Mouse (Mus musculus): ENCODE results near the gene Gstk1.

Gstk1 gene

DNA sequence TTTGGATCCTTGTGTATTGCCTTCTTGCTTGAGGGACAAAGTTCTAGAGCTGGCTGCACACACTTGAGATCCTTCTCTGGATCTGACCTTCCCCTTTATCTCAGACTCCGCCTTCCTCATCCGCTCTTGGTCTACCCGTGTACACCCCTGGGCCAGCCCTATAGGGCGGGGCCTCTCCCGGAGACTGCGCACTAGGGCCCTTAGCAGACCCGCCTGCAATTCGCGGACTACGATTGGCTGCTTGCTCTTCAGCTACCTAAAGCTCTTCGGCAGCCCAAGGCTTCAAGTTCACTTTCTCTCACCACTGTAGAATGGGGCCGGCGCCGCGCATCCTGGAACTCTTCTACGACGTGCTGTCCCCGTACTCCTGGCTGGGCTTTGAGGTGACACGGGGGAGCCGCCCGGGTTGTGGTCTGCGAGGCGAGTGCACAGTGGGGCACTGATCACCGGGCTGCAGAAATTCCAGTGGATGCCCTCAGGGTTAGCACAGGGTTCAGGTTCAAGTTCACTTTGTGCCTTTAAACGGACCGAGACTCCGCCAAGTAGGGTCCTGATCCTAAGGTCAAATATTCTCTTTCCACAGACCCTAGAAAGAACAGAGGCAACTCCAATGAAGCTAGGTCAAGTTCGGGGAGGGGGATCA lies at the start of gene Gstk1:
Gene Gstk1, plus strand, starts transcription at position 225 of the 643 bp plus-strand sequence.
- DNase-seq (ENCODE audit: low spot score): peak; percentile 68

DNA sequence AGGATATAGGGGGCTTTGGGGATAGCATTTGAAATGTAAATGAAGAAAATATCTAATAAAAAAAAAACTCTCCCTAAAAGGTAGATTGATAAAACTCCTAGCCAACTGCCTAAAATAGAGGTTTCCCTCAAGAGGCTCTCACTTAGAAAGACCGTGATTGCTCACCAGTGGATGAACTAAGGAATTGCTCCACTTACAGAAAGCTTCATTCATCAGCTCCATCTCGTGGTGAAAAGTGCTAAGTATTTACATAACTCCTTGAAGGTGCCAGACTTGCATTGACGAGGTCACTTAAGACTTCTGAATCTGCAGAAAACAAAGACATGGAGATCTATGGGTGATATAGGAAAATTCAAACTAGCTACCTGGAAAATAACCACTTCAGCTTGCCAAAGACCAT lies 48.0 kb upstream of the Gstk1 start:
- DNase-seq (ENCODE audit: low spot score): peak; percentile 54

DNA sequence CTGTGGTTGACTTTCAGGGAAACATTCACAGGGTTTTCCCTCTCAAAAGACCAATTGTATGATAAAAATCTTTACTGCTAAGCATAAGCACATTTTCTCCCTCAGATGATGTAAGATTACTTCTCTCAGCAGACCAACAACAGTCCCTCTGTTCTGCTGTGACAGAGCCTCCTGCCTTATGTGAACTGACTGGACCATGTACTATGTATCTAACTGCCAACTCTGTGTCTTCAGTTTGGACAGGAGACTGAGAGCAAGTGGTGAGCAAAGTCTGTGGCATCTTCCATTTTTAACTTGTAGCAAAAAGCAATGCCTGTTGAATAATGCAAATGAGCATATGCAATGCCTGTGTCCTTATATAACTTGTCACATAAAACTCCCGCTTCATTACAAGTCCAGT lies 46.2 kb upstream of the Gstk1 start:
- DNase-seq (ENCODE audit: low spot score): no peak

DNA sequence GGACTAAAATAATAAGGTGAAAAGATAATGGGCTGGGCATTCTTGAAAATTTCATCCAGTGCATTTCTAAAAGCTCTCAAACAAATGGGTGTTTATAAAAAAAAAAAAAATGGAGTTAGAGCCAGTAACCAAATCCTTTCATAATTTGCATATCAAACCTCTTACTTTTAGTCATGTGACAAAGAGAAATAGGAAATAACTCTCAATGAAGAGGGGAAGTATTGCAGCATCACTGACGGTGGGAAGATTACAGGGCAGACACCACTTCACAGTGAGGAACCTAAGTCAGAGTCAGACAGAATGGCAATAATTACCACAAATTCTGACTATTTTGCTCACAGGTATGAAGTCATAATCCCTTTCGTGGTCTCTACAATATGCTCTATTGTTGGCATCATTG lies 30.7 kb upstream of the Gstk1 start, which contains the start of gene Tas2r144:
Gene Tas2r144, plus strand, starts transcription at position 301 of the 400 bp plus-strand sequence.
- DNase-seq (ENCODE audit: low spot score): no peak

DNA sequence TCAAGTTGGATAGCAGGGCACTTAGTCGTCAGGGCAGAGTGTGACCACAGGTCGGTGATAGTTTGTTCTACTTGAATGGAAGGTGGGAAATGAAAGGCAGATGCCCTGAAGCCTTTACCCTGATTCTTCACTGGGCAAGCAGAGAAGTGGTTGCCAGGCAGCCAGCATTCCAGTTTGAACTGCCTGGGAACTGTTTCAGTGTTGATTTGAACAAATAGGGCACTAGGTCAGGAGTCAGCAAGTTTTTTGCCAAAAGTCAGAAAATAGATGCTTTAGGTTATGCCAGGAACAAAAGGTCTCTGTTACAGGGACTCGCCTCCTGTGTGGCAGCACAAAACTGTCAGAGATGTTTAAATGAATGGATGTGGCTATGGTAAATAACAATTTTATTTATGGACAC lies 23.4 kb upstream of the Gstk1 start:
- DNase-seq (ENCODE audit: low spot score): no peak

DNA sequence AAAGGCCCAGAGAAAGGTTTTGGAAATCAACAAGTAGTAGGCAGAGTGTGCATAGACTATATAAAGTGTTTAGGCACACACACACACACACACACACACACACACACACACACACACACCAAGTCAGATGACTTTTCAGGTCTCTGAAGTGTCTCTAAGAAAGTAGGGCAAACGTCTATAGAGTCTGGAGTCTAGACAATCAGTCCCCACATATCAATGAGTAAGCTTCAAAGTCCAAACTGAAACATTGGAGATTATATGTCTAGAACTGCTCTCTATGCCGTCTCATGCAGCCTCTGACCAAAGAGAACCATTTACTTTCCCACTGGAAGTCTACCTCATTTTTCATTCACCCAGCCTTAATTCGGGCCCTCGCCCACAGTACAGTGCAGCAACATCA lies 20.7 kb upstream of the Gstk1 start:
- DNase-seq (ENCODE audit: low spot score): no peak

DNA sequence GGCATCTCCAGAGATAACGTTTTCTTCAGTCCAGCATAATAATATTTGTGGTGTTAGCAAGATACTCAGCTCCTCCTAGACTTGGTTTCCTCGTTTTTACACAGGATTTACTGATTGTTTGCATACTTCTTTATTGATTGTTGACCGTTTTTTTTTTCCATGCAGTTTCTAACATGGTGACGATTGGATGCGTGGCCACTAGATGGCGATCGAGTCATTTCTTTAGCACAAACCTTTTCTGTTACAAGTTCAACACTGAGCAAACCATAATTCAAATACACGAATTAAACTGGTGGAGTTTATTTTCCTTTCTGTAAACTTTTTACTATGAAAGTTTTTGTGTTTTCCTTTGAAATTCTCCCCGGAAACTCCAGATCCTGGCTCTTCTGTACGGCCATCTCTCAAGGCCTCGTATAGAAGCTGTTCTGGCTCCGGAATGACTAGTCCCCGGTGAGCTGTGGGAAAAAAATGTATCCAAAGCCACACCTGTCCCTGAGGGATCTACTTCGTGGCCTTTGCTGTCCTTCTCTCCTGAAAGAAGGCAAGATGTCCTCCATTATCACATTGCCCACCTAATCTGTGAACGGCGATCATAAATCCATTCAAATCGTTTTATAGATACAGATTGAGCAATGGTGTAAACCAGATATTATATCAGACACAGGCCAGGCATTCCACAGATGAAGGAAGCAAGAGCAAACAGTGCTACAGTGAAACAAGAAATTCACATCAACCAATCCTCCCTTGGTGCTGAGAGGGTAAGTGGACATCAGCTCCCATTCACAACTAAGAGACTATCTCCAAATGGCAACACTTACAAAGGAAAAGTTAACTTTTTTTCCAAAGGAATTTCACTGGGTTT lies 18.3 kb upstream of the Gstk1 start:
- peak; percentile 73 for DNase-seq (ENCODE audit: low spot score)

DNA sequence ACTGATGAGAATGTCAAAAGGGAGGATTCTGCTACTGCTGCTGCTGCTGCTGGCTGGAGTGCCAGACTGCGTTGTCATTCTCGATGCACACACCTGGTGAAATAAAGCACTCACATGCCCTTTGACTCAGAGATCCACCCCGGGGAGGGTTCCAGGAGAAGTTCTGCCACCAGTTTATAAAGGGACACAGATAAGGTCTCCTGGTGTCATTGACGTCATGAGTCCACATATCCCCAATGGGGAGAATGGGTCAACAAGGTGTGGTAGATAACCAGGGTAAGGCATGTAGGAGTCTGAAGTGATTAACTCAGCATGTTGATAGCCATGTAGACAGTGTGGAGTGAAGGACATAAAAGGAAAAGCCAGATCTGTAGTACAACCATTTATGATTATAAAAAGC lies 16.1 kb upstream of the Gstk1 start:
- no peak for DNase-seq (ENCODE audit: low spot score)

DNA sequence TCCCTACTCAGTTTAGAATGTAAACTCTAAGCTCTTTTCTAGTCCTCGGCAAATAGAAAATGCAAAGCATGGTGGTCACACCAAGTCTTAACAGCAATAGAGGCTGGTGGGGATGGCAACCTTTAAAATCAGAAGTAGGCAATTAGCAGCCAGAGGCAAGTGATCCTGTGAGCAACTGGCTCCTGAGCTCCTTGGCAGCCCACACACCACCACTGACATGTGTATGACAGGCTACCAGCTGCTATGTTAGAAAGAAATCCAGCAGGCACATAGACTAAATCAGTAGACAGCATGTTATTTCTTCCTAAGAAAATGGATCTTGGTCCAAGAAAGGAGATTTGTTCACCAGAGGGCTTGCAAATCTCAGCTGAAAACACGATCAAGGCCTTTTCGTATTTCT lies 14.5 kb upstream of the Gstk1 start:
- peak; percentile 21 for DNase-seq (ENCODE audit: low spot score)

DNA sequence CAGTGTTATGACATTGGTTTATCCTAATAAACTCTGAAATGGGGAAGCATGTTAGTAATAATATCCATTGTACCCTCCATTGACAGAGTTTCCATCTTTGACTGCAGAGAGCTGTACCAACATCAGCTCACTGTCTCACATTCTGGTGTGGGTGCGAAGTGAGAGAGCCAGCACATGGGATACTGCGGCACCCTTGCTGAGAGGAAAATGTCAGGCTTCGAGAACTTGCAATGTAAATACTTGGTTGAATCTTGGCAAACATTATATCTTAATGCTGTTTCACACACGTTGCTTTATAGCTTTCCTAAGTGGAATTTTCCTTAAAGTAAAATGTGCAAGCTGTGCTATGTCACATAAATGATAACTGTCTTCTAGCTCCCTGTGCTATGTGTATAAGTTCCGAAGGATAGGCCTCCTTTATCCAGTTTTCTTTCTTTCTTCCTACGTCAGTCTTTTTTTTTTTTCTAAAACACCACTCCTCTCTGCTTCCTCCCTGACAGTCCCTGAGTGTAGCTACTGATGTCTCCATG lies 8.4 kb upstream of the Gstk1 start:
- no peak for DNase-seq (ENCODE audit: low spot score)

DNA sequence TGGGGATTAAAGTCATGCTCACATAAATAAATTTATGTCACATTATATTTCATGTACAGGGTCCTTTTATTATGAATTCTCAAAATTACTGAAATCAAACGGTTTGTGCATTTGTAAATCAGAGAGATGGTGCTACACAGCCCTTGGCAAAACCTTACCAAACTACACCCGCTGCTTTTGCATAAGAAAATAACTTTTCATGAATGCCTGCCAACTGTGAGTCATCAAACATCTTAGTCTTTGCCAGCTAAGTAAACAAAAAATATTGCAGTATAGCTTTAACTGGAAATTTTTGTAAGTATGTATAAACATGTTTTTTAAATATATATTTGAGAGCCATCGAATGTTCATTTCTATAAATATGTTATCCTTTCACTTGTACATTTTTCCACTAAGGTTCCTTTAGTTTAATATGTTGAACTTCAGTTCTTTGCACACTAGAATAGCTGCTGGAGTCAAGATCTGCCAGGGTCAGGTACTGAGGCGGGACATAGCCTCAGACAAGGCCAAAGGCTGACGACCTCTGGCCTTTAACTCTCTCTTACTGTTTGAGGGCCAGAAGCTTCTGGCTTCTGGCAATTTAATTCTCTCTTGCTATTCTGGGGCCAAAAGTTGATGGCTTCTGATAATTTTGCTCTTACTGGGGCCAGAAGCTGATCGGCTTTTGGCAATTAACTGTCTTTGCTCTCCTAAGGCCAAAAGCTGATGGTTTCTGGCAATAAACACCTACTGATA lies 4.3 kb upstream of the Gstk1 start:
- DNase-seq (ENCODE audit: low spot score): no peak

DNA sequence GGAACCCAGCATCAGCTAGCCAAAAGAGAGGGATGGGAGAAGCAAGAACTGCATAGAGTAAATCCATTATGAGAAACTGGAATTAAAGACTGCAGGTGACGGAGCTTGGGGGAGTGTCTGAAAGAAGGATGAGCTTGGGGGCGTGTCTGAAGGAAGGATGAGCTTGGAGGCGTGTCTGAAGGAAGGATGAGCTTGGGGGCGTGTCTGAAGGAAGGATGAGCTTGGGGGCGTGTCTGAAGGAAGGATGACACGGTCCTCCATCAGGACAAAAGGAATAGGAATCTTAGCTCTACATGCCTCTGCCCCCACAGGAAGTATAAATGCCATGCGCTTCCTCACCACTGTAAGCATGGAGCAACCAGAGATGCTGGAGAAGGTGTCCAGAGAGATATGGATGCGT lies 1.4 kb downstream of the Gstk1 start:
- no peak for DNase-seq (ENCODE audit: low spot score)

DNA sequence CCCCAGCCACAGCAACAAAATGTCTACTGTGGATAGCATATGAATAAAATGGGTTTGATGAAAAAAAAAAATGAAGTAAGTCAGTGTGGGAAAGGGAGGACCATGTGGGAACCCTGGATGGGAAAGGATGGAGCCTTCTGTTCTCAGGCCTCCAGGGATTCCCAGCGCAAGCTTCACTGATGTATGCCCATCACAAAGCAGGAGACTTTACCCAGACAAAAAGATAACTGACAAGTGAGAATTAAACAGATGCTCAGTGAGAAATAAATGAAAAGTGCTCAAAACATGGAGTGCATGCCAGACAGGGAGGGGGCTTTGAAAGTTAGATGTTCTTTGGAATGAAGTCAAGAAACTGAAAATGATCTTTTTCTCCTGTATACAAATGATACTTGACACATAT lies 2.2 kb downstream of the Gstk1 start:
- DNase-seq (ENCODE audit: low spot score): no peak

DNA sequence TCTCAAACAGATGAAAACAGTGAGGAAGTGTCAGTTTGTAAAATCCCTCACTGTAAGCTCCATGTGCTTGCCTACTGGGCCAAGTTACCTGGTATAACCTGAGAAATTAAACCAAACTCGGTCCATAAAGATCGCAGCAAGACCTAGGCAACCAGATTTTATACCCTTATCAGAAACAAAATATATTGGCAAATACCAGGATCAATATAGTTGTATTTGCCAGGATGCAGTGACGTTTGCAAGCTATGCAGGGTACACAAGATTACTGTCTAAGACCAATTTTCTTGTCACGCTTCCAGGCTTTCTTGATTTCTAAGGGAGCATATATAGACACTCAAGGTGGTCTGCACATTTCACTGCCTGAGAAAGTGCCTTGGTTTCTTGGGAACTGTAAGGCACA lies 6.1 kb downstream of the Gstk1 start:
- no peak for DNase-seq (ENCODE audit: low spot score)

DNA sequence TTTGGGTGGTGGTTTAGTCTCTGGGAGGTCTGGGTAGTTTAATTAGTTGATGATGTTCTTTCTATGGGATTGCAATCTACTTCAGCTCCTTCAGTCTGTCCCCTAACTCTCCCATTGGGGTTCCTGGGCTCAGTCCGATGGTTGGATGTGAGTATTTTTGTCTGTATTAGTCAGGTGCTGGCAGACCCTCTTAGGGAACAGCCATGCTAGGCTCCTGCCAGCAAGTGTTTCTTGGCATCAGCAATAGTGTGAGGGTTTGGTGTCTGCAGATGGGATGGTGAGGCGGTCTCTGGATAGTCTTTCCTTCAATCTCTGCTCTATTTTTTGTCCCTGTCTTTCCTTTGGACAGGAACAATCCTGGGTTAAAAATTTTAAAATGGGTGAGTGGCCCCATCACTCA lies 7.4 kb downstream of the Gstk1 start:
- no peak for DNase-seq (ENCODE audit: low spot score)

DNA sequence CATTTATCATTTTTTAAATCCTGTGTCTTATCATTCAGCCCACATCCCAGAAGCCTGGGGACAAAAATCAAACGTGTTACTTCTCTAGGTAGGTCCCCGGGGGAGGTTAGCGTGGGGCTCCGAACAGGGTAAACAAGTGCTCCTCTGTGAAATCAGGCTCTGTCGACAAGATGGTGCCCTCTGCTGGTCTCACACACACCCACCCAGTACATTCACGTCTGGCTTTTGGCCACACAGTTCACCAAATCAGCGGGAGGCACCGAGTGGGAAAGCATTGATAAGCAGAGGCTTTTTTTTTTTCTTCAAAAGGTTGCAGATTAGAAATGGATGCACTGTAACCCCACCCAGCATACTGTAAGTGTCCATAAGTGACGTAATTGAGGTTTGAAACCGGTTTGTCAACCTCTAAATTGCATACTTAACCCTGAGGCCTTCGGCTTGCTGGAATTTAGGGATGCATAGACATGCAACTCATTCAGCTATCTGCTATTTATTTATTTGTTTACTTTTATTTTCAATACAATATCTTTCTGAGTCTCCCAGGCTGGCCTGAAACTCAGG lies 11.6 kb downstream of the Gstk1 start:
- DNase-seq (ENCODE audit: low spot score): peak; percentile 67

DNA sequence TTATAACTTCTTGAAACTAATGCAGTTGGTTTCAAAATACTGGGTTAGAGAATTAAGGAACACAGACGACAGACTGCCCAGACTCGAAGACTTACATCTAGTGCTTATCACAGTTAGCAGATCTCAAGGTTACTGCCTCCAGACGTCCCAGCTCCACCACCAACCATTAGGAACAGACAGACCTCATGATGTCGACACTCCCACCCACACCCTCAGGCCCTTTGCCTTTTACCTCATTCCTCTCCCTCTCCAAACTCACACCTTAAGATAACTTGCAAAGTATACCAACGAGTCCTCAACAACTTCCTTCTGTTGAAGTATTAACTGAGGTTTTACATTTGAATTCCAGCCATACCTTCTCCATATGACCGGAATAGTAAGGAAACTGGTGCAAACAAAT lies 14.7 kb downstream of the Gstk1 start:
- DNase-seq (ENCODE audit: low spot score): no peak

DNA sequence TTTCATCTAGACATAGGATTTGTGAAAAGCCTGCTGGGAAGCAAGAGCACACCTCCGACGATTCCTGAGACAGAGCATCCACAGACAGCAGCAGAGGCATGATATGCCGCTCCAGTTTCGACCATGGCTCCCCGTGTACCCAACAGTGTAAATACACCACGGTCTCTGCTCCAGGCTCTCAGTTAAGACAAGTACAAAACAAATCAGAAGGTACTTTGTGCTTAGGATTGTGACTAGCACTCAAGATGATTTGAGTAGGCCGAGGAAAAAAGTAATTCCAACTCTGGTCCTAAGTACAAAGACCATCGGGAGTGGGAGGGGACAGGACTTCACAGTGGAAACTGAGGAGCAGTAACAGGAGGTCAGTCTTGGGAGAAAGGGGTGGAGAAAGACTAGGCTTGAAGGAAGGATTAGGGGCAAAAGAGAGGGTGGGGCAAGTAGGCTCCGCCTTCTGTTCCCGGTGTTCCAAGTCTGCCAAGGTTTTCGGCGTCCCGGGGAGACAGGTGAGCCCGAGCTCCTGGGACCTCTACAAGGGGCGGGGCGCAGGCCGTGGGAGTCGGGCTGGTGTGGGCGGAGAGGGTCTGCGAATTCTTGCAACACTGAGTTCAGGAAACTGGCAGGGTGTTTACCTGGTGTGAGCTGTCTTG lies 15.9 kb downstream of the Gstk1 start, which contains the start of gene Tmem139:
Gene Tmem139, plus strand, starts transcription at position 447 of the 647 bp plus-strand sequence.
- no peak for DNase-seq (ENCODE audit: low spot score)

DNA sequence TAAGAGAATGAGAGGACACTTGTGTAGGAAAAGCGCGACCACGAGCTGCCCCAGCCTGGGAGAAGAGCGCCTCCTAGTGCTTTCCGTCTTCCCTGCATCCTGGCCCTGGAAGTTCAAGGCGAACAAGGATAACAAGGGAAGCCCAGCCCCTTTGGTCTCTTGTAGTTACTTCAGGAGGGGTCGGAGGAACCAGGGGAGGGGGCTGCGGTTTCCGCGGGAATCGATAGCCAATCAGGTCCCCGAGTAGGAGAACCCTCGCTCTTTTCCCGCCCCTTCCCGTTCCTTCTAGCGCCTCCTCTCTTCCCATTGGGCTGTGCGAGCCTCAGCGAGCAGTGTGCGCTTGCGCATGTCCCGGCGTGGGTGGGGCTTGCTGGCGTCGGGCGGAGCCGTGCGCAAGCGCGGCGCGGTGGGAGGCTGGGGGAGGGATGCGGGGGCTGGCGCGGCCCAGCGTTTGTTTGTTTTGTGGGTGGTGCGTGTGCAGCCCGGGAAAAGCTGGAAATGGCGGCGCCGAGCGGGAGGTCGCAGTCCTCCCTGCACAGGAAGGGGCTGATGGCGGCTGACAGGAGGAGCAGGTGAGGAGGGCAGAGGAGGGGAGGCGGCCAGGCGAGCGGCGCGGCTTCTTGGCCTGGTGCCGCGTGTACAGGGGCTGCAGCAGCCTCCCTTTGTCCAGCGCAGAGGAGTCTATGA lies 19.0 kb downstream of the Gstk1 start, which contains the start of gene Casp2:
Gene Casp2, plus strand, starts transcription at position 360 of the 687 bp plus-strand sequence.
- peak; percentile 98 for DNase-seq (ENCODE audit: low spot score)

DNA sequence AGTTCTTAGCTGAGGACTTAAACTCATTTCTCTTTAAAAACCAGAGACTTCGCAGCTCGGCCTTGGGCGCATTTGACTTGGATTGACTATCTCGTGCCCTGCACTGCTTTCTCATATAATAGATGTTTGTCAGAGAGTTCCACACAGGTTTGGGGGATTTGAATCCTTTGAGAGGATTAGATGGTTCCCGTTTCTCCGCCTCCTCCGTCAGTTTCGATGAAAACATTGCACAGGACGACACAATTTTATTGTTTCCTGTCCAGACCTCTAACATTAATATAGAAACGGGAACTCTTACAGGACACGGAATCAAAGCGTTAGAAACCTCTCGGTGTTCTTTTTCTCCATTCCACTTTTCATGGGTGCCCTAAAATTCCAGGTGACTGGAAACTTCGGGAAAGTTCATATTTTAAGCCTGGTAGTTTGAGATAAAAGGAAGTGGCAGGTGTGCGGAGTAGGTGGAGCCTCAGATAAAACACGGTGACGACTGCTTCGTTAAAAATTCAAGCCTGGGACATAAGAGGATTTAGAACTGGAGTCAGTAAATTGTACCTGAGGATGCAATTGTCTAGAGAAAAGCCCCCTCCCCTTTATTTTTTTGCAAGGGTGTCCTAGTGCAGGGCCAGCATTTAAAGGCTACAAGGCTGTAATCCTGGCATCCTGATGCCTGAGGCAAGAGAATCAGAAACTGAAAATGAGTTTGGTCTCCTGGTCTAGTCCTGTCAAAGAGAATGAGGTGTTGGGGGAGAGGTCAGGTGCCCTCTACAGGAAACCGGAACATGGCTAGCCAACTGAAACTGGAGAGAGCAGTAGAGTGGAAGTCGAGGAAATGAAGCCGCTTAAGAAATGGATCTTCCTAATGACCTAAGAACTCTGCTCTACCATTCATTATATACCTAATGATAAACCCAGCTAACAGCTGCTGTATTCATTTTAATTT lies 19.9 kb downstream of the Gstk1 start:
- no peak for DNase-seq (ENCODE audit: low spot score)

Measured in layer of hippocampus, adult 11-12 months (tissue).